Mouse (Mus musculus) neural tube, embryonic 10.5 days (tissue): Measurements from ENCODE around the gene Mcm2.

ENCODE experiments used
- DNase-seq: peaks from one replicate; pipeline ENCODE4 v3.0.0-alpha.2; 2017; ENCODE audit warnings: low spot score; ENCODE audit errors: extremely low spot score

The Mcm2 gene

GRCm38 (mm10) chr6:88926870-88927269 is 28.3 kb upstream of the Mcm2 start:
- no peak for DNase-seq

GRCm38 (mm10) chr6:88925640-88926205 is 27.1 kb upstream of the Mcm2 start:
- DNase-seq = peak; percentile 78

- no peak for DNase-seq
Measured at GRCm38 (mm10) chr6:88924502-88925275, 26.1 kb upstream of the Mcm2 start.

GRCm38 (mm10) chr6:88918802-88919201 is 20.2 kb upstream of the Mcm2 start:
- DNase-seq = no peak

- DNase-seq = no peak
Measured at GRCm38 (mm10) chr6:88916153-88916552, 17.6 kb upstream of the Mcm2 start.

GRCm38 (mm10) chr6:88915510-88915909 is 16.9 kb upstream of the Mcm2 start:
- no peak for DNase-seq

GRCm38 (mm10) chr6:88914799-88915198 is 16.2 kb upstream of the Mcm2 start:
- no peak for DNase-seq

- DNase-seq = no peak
Measured at GRCm38 (mm10) chr6:88913440-88913839, 14.9 kb upstream of the Mcm2 start.

- DNase-seq = no peak
Measured at GRCm38 (mm10) chr6:88913022-88913421, 14.4 kb upstream of the Mcm2 start.

- DNase-seq = no peak
Measured at GRCm38 (mm10) chr6:88909151-88909550, 10.6 kb upstream of the Mcm2 start.

- peak; percentile 73 for DNase-seq
Measured at GRCm38 (mm10) chr6:88906369-88907108, 8.0 kb upstream of the Mcm2 start.

- DNase-seq = no peak
Measured at GRCm38 (mm10) chr6:88905042-88905441, 6.5 kb upstream of the Mcm2 start.

GRCm38 (mm10) chr6:88904456-88904974 is 5.9 kb upstream of the Mcm2 start:
- DNase-seq = no peak

- DNase-seq = no peak
Measured at GRCm38 (mm10) chr6:88903708-88904107, 5.1 kb upstream of the Mcm2 start.

- peak; percentile 90 for DNase-seq
Measured at GRCm38 (mm10) chr6:88901947-88902820, 3.6 kb upstream of the Mcm2 start, which contains the start of gene Tpra1. TSS of gene Tpra1 (plus strand) at chr6:88902251.

- no peak for DNase-seq
Measured at GRCm38 (mm10) chr6:88901471-88901870, 2.9 kb upstream of the Mcm2 start.

GRCm38 (mm10) chr6:88899628-88900027 is 1.0 kb upstream of the Mcm2 start:
- DNase-seq = no peak

- DNase-seq = no peak
Measured at GRCm38 (mm10) chr6:88899086-88899485, 506 bp upstream of the Mcm2 start.

- DNase-seq = no peak
Measured at GRCm38 (mm10) chr6:88897246-88897645, 1.3 kb downstream of the Mcm2 start.

- no peak for DNase-seq
Measured at GRCm38 (mm10) chr6:88895943-88896342, 2.6 kb downstream of the Mcm2 start.

- DNase-seq = peak; percentile 56
Measured at GRCm38 (mm10) chr6:88893559-88893958, 5.0 kb downstream of the Mcm2 start.
